Mouse (Mus musculus) heart, postnatal 0 days (tissue): Measurements from ENCODE around the gene Ube2g1. TPM values are rescaled to one million over a fixed set of nuclear protein-coding genes. Genes with fewer than 3 reads are reported as not detected.

Experiments used
- ATAC-seq: fragments of 200-750 bp; cut with Nextera tagmentation; 2 replicates; pipeline ENCODE4 v1.8.0; 2017; ENCODE audit warnings: low read depth, moderate number of reproducible peaks, moderate library complexity; ENCODE audit not compliant: insufficient read depth
- DNase-seq: peaks from one replicate; pipeline ENCODE4 v3.0.0-alpha.2; 2016; ENCODE audit warnings: low spot score
- H3K27ac ChIP-seq: fragments of 300-500 bp; sonication (generic); 2 replicates; pipeline ENCODE4 v1.5.1; 2014; ENCODE audit warnings: low read depth, mild to moderate bottlenecking
- H3K27me3 ChIP-seq: fragments of 300-500 bp; sonication (generic); 2 replicates; pipeline ENCODE4 v1.6.1; 2014; ENCODE audit warnings: low read length, mixed read lengths; ENCODE audit not compliant: control insufficient read depth, insufficient read depth
- H3K36me3 ChIP-seq: fragments of 300-500 bp; sonication (generic); replicated peaks from 2 replicates; pipeline ENCODE4 v1.6.1; 2014; ENCODE audit warnings: low read length, mixed read lengths; ENCODE audit not compliant: control insufficient read depth, insufficient read depth
- H3K4me1 ChIP-seq: fragments of 300-500 bp; sonication (generic); 2 replicates; pipeline ENCODE4 v1.6.1; 2014; ENCODE audit warnings: antibody characterized with exemption; ENCODE audit not compliant: control insufficient read depth, insufficient read depth
- H3K4me2 ChIP-seq: fragments of 300-500 bp; sonication (generic); 2 replicates; pipeline ENCODE4 v1.6.1; 2014; ENCODE audit warnings: low read depth, mild to moderate bottlenecking, low read length, moderate library complexity
- H3K4me3 ChIP-seq: fragments of 300-500 bp; sonication (generic); 2 replicates; pipeline ENCODE4 v1.5.1; 2014; ENCODE audit warnings: low read depth, low read length
- H3K9ac ChIP-seq: fragments of 300-500 bp; sonication (generic); replicated peaks from 2 replicates; pipeline ENCODE4 v1.6.1; 2014; ENCODE audit warnings: low read depth, low read length, mixed read lengths
- H3K9me3 ChIP-seq: fragments of 300-500 bp; sonication (generic); replicated peaks from 2 replicates; pipeline ENCODE4 v1.6.1; 2016; ENCODE audit warnings: low read length; ENCODE audit not compliant: control insufficient read depth
- CTCF ChIP-seq: IDR thresholded peaks from 2 replicates; pipeline ENCODE4 v1.5.1; 2016; ENCODE audit warnings: antibody characterized with exemption, control low read depth, low read depth
- EP300 ChIP-seq: IDR thresholded peaks from 2 replicates; pipeline ENCODE4 v1.6.1; 2016; ENCODE audit warnings: antibody characterized with exemption, low read depth
- WGBS: fragments of 180-500 bp; shearing (Covaris S2); extraction: QIAGEN DNeasy Blood & Tissue Kit; methylation state at CpG from one replicate; pipeline ENCODE4 v1.1.7; 2014; 5-methylcytosine and 5-hydroxymethylcytosine counted together
- polyA plus RNA-seq: library from polyadenylated mRNA; unstranded; fragments of >200 nt; fragmentation: Nextera tagmentation; extraction: Ambion mirVana; gene quantifications from 2 replicates; pipeline ENCODE4 v1.2.1, GENCODE M21; 2015
- total RNA-seq: library from RNA; depleted of rRNA; stranded (reverse); fragments of >200 nt; gene quantifications from 2 replicates; pipeline ENCODE4 v1.2.3, GENCODE M21; 2014; ENCODE audit warnings: low replicate concordance

Gene Ube2g1
- total and polyA plus RNA-seq, 2 experiments from 2014 or later: 51.1 to 58.6 TPM

DNA sequence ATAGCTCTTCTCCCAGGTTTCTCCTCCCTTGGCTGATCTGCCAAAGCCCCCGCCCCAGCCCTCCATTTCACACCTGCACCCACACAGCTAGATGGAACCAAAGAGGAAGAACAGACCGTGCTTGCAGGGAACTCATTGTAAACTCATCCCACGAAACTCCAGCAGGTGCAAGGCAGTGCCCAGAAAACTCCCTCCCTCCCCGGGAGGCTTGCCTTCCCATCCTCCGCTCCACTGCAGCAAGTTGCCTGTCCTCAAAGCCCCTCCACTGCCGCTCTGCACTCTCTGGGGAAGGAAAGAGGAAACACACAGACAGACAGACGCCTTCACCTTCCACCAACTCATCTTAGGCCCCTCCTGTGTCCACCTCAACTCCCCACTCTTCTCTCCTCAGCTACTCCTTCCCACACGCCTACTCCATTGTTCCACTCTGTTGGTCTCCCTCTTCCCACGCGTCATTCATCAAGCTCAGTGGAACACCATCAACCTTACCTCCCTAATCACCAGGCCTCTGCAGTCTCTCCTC is 40.2 kb upstream of the Ube2g1 start:
- no peak overlapping the region for H3K4me3 ChIP-seq
- TF ChIP-seq EP300: no peak
- TF ChIP-seq CTCF: no peak
- no peaks in the 10 kb centered on the region for H3K27me3 ChIP-seq
- no peak for DNase-seq
- H3K9ac ChIP-seq: no peak overlapping the region
- H3K4me1 ChIP-seq: no peaks in the 10 kb centered on the region; the same call in 1 of the 2 replicates
- 44% methylated on average over 10 of the region's 10 CpGs for WGBS
- no peak overlapping the region for H3K27ac ChIP-seq
- H3K4me2 ChIP-seq: no peak overlapping the region
- no peak for ATAC-seq
- H3K36me3 ChIP-seq: no peaks in the 10 kb centered on the region
- no peaks in the 10 kb centered on the region for H3K9me3 ChIP-seq

- Histone ChIP-seq H3K27me3 (no peaks in the 10 kb centered on the region), H3K4me2 (no peak overlapping the region), H3K36me3 (no peaks in the 10 kb centered on the region), H3K4me1 (no peaks in the 10 kb centered on the region; the same call in 1 of the 2 replicates), H3K9me3 (no peaks in the 10 kb centered on the region), H3K9ac (no peak overlapping the region), H3K27ac (no peak overlapping the region), H3K4me3 (no peak overlapping the region)
- 32% methylated on average over 8 of the region's 8 CpGs for WGBS
- ATAC-seq (no peak), DNase-seq (no peak)
- TF ChIP-seq CTCF (no peak), EP300 (no peak)
Observed at GRCm38 (mm10) chr11:72569051-72569450, 38.0 kb upstream of the Ube2g1 start.

- no peak overlapping the region for H3K27ac ChIP-seq
- H3K4me3 ChIP-seq: no peak overlapping the region
- no peak for ATAC-seq
- no peak overlapping the region for H3K4me2 ChIP-seq
- no peak for DNase-seq
- H3K9ac ChIP-seq: no peak overlapping the region
- H3K36me3 ChIP-seq: no peaks in the 10 kb centered on the region
- no peaks in the 10 kb centered on the region for H3K27me3 ChIP-seq
- TF ChIP-seq CTCF: no peak
- TF ChIP-seq EP300: no peak
- WGBS: 69% methylated on average over 11 of the region's 11 CpGs
- no peaks in the 10 kb centered on the region for H3K9me3 ChIP-seq
- no peaks in the 10 kb centered on the region; the same call in 1 of the 2 replicates for H3K4me1 ChIP-seq
Observed at GRCm38 (mm10) chr11:72569671-72570318, 37.3 kb upstream of the Ube2g1 start.

- Histone ChIP-seq H3K27ac (no peak overlapping the region), H3K9me3 (no peaks in the 10 kb centered on the region), H3K36me3 (no peaks in the 10 kb centered on the region), H3K9ac (no peak overlapping the region; the same call in 1 of the 2 replicates), H3K27me3 (no peaks in the 10 kb centered on the region), H3K4me3 (peak overlapping the region; percentile 11; the same call in 1 of the 2 replicates), H3K4me2 (peak overlapping the region; percentile 22; the same call in 1 of the 2 replicates), H3K4me1 (no peaks in the 10 kb centered on the region; the same call in 1 of the 2 replicates)
- 4% methylated on average over 18 of the region's 18 CpGs for WGBS
- TF ChIP-seq CTCF (peak; percentile 85), EP300 (no peak)
- DNase-seq: peak; percentile 81
- ATAC-seq: peak; percentile 68; the same call in 1 of the 2 replicates
Observed at GRCm38 (mm10) chr11:72570319-72570979, 36.6 kb upstream of the Ube2g1 start.

DNA sequence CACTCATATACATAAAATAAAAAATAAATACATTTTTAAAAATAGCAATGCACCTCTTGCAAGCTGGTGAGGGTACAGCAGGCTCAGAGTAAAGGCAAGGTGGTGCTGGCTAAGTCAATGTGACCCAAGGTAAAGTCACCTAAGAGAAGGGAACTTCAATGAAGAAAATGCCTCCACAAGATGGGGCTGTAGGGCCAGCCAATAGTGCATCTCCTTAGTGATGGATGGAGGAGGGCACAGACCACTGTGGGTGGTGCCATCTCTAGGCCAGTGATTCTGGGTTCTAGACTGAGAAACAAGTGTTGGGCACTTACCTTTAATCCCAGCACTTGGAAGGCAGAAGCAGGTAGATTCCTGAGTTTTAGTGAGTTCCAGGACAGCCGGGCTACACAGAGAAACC is 33.3 kb upstream of the Ube2g1 start:
- Histone ChIP-seq H3K4me2 (no peak overlapping the region), H3K4me1 (no peaks in the 10 kb centered on the region; the same call in 1 of the 2 replicates), H3K36me3 (no peaks in the 10 kb centered on the region), H3K27me3 (no peaks in the 10 kb centered on the region), H3K9ac (no peak overlapping the region), H3K4me3 (no peak overlapping the region), H3K27ac (no peak overlapping the region), H3K9me3 (no peaks in the 10 kb centered on the region)
- no peak for TF ChIP-seq EP300
- peak; percentile 60 for TF ChIP-seq CTCF
- peak; percentile 20 for DNase-seq
- no peak for ATAC-seq
- whole genome bisulfite sequencing: 85% methylated on average over 1 of the region's 1 CpGs
